Mouse (Mus musculus) C2C12 (cell line): ENCODE data around the gene Rps3. TPM values are rescaled to one million over a fixed set of nuclear protein-coding genes. Genes with fewer than 3 reads are reported as not detected.

Experiments used
- H3K27me3 ChIP-seq: one replicate; pipeline ENCODE4 v1.6.1; 2011; ENCODE audit not compliant: control insufficient read depth, insufficient read depth, insufficient read length
- H3K36me3 ChIP-seq: one replicate; pipeline ENCODE4 v1.6.1; 2011; ENCODE audit not compliant: control insufficient read depth, insufficient read depth
- H3K4me3 ChIP-seq: one replicate; pipeline ENCODE4 v1.5.1; 2011; ENCODE audit warnings: mild to moderate bottlenecking, control low read depth; ENCODE audit not compliant: poor library complexity, insufficient read depth, severe bottlenecking
- H3K79me2 ChIP-seq: one replicate; pipeline ENCODE4 v1.6.1; 2011; ENCODE audit not compliant: control insufficient read depth, insufficient read depth
- H3K79me3 ChIP-seq: one replicate; pipeline ENCODE4 v1.6.1; 2011; ENCODE audit warnings: low read depth, control low read depth
- H3ac ChIP-seq: one replicate; pipeline ENCODE3; 2011; ENCODE audit warnings: low read depth; ENCODE audit not compliant: control insufficient read depth, insufficient read length
- CEBPB ChIP-seq: IDR thresholded peaks from one replicate; pipeline ENCODE4 v1.6.1; 2011; ENCODE audit warnings: low read depth, mild to moderate bottlenecking, control low read depth, moderate library complexity
- CTCF ChIP-seq: IDR thresholded peaks from one replicate; pipeline ENCODE4 v1.5.1; 2011; ENCODE audit not compliant: control insufficient read depth, insufficient read depth, insufficient read length
- FOSL1 ChIP-seq: IDR thresholded peaks from one replicate; pipeline ENCODE4 v1.8.0; 2011; ENCODE audit warnings: mild to moderate bottlenecking, low read length; ENCODE audit not compliant: poor library complexity, insufficient read depth, severe bottlenecking
- MAX ChIP-seq: IDR thresholded peaks from one replicate; pipeline ENCODE4 v1.6.1; 2011; ENCODE audit warnings: mild to moderate bottlenecking, control low read depth
- MYOD1 ChIP-seq: IDR thresholded peaks from one replicate; pipeline ENCODE4 v1.6.1; 2011; ENCODE audit warnings: low read depth; ENCODE audit not compliant: control insufficient read depth, insufficient read length
- MYOG ChIP-seq: IDR thresholded peaks from one replicate; pipeline ENCODE4 v1.6.1; 2011; ENCODE audit not compliant: control insufficient read depth, insufficient read length; ENCODE audit errors: extremely low read depth
- USF1 ChIP-seq: IDR thresholded peaks from one replicate; pipeline ENCODE4 v1.6.1; 2011; ENCODE audit warnings: low read depth, mild to moderate bottlenecking, control low read depth, moderate library complexity
- polyA plus RNA-seq: library from polyadenylated mRNA; unstranded; fragments of >200 nt; fragmentation: generic; extraction: Trizol; gene quantifications from one replicate; pipeline ENCODE4 v1.2.1, GENCODE M21; 2012; ENCODE audit warnings: missing spikeins

Rps3 gene
- polyA plus RNA-seq, 1 experiment = 2,967 TPM

DNA sequence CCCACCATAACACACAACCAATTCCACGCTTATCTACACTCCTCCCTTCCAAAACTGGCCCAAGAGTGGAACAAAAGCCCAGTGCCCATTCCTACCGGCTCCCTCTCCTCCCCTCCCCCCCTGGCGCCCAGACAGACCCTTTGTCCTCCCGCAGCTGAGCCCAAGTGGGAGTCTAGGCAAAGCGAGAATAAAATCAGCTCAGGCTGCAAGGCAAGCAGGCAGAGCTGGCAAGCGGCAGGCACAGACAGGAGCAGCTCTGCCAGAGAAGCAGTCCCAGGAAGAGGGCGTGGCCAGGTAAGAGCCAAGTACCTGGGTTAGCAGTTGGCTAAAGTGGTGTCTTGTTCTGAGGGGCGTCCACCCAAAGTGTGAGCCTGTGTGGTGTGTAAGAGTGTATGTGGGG lies 17.7 kb downstream of the Rps3 start, which contains the start of gene Klhl35:
TSS of gene Klhl35 (plus strand) at position 194 of the 400 bp plus-strand sequence.
- Histone ChIP-seq H3K27me3 (no peaks in the 10 kb centered on the region), H3ac (no peak within 1 kb of the TSS)
- TF ChIP-seq USF1 (no peak), MYOG (no peak), CEBPB (no peak), MAX (no peak), MYOD1 (no peak)

GRCm38 (mm10) chr7:99463120-99463519 lies 20.4 kb downstream of the Rps3 start:
- Histone ChIP-seq H3K36me3 (no peaks in the 10 kb centered on the region), H3K79me3 (no peaks in the 10 kb centered on the region), H3K27me3 (no peaks in the 10 kb centered on the region), H3K4me3 (no peak overlapping the region), H3K79me2 (no peaks in the 10 kb centered on the region), H3ac (no peak overlapping the region)
- TF ChIP-seq MAX (no peak), MYOD1 (no peak), CTCF (no peak), CEBPB (no peak), MYOG (no peak), USF1 (no peak), FOSL1 (no peak)

More for the DNA sequence above, 17.7 kb downstream of the Rps3 start, which contains the start of gene Klhl35:
- H3K79me3 ChIP-seq = no peaks in the 10 kb centered on the region
- no peaks in the 10 kb centered on the region for H3K79me2 ChIP-seq
- no peak within 1 kb of the TSS for H3K4me3 ChIP-seq
- no peaks in the 10 kb centered on the region for H3K36me3 ChIP-seq

DNA sequence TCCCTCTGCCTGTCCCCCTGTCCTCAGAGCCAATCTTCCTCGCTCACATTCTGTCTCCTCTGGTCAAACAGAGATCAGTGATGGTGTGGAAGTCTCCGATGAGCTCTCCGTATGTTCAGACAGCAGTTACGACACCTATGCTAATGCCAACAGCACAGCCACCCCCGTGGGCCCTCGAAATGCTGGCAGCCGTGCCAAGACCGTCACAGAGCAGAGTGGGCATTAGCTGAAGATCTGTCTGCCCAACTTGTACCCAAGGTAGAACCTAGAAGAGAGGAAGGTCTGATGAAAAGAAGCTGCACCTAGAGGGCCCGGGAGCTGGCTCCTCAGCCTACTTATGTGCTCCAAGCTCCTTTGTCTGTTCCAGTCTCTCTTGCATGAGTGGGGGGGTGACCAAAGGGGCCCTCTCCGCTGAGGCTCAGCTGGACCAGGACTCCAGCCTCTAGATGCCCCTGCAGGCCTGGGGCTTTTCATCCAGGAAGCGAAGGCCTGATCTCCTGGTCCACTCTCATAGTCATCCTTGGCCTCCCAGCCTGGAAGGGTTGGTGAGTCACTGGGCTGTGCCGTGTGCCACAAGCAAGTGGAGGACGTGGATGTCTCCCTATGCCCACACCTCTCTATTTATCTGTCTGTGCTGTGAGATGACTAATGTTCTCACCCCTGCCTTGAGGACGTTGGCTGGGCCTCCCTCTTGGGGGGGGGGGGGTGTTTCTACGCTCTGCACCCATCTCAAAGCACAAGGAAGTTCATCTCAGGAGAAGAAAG lies 23.5 kb downstream of the Rps3 start:
- Histone ChIP-seq H3K27me3 (no peaks in the 10 kb centered on the region), H3K36me3 (no peaks in the 10 kb centered on the region), H3K4me3 (no peak overlapping the region), H3K79me3 (no peaks in the 10 kb centered on the region), H3ac (no peak overlapping the region), H3K79me2 (no peaks in the 10 kb centered on the region)
- TF ChIP-seq USF1 (no peak), MYOG (no peak), FOSL1 (no peak), CTCF (no peak)

GRCm38 (mm10) chr7:99458849-99459248 lies 24.7 kb downstream of the Rps3 start:
- H3K27me3 ChIP-seq = no peaks in the 10 kb centered on the region
- no peak for TF ChIP-seq CEBPB
- no peak for TF ChIP-seq MYOD1
- TF ChIP-seq CTCF = no peak
- no peak for TF ChIP-seq MAX
- no peak for TF ChIP-seq USF1
- no peak for TF ChIP-seq MYOG
- TF ChIP-seq FOSL1 = no peak
- no peaks in the 10 kb centered on the region for H3K79me3 ChIP-seq
- H3ac ChIP-seq = no peak overlapping the region
- no peaks in the 10 kb centered on the region for H3K79me2 ChIP-seq
- H3K4me3 ChIP-seq = no peak overlapping the region
- no peaks in the 10 kb centered on the region for H3K36me3 ChIP-seq

DNA sequence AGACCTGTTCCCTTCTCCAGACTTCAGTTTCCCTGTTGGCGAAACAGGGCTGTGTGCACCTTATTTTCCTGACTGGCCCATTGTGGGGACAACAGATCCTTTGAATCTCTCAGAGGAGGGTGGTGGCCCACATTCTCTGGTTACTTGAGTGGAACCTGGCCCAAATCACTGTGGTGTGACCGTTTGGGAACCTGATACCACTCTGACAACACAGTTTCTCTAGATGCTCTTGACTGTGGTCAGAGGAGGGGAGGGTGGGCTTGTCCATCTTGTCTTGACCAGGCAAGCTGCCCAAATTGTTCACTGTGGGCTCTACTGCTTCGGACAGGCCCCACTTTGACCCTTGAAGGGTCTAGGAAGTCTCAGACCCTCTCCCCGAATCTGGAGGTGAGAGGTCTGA lies 29.5 kb downstream of the Rps3 start:
- no peaks in the 10 kb centered on the region for H3K79me2 ChIP-seq
- no peaks in the 10 kb centered on the region for H3K36me3 ChIP-seq
- H3K79me3 ChIP-seq = no peaks in the 10 kb centered on the region
- H3K4me3 ChIP-seq = no peak overlapping the region
- no peak overlapping the region for H3ac ChIP-seq
- TF ChIP-seq CTCF = no peak
- no peak for TF ChIP-seq MYOD1
- TF ChIP-seq MAX = no peak
- no peak for TF ChIP-seq USF1
- no peak for TF ChIP-seq CEBPB
- no peak for TF ChIP-seq FOSL1
- no peak for TF ChIP-seq MYOG
- H3K27me3 ChIP-seq = no peaks in the 10 kb centered on the region

DNA sequence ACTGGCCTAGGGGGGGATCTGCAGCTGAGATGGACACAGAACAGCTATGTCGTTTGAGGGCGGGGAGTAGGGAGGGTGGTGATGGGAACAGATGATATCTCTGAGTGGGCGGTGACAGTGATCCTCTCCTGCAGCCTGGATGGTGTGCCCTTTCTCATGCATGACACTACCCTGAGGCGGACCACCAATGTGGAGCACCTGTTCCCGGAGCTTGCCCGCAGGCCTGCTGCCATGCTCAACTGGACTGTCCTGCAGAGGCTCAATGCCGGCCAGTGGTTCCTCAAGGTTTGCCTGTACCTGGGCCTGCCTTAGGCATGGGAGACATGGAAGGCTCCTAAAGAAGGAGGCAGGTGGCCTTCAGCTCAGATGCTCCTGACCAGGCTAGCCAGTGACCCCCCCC lies 30.7 kb downstream of the Rps3 start:
- Histone ChIP-seq H3K27me3 (no peaks in the 10 kb centered on the region), H3K79me3 (no peaks in the 10 kb centered on the region), H3K4me3 (no peak overlapping the region), H3ac (no peak overlapping the region), H3K79me2 (no peaks in the 10 kb centered on the region), H3K36me3 (no peaks in the 10 kb centered on the region)
- TF ChIP-seq MAX = no peak
- TF ChIP-seq CTCF = no peak
- no peak for TF ChIP-seq FOSL1
- no peak for TF ChIP-seq MYOG
- no peak for TF ChIP-seq MYOD1
- TF ChIP-seq CEBPB = no peak
- TF ChIP-seq USF1 = no peak
